Mouse (Mus musculus) heart, embryonic 13.5 days (tissue): ENCODE data around the gene Aqp5. TPM values are rescaled to one million over a fixed set of nuclear protein-coding genes. Genes with fewer than 3 reads are reported as not detected.

Experiments
- ATAC-seq: fragments of 200-750 bp; cut with Nextera tagmentation; 2 replicates; pipeline ENCODE4 v1.8.0; 2017; ENCODE audit warnings: moderate TSS enrichment; ENCODE audit not compliant: insufficient number of reproducible peaks, low FRiP score, low TSS enrichment; ENCODE audit errors: extremely low read depth
- H3K27ac ChIP-seq: fragments of 300-500 bp; sonication (generic); replicated peaks from 2 replicates; pipeline ENCODE4 v1.5.1; 2015; ENCODE audit warnings: moderate library complexity, mild to moderate bottlenecking, inconsistent platforms
- H3K27me3 ChIP-seq: fragments of 300-500 bp; sonication (generic); replicated peaks from 2 replicates; pipeline ENCODE4 v1.6.1; 2015; ENCODE audit warnings: mild to moderate bottlenecking, inconsistent platforms
- H3K36me3 ChIP-seq: fragments of 300-500 bp; sonication (generic); 2 replicates; pipeline ENCODE4 v1.6.1; 2015; ENCODE audit warnings: mild to moderate bottlenecking, inconsistent platforms
- H3K4me1 ChIP-seq: fragments of 300-500 bp; sonication (generic); 2 replicates; pipeline ENCODE4 v1.6.1; 2015; ENCODE audit warnings: inconsistent platforms
- H3K4me2 ChIP-seq: fragments of 300-500 bp; sonication (generic); 2 replicates; pipeline ENCODE4 v1.6.1; 2015; ENCODE audit warnings: inconsistent platforms, mild to moderate bottlenecking, moderate library complexity
- H3K4me3 ChIP-seq: fragments of 300-500 bp; sonication (generic); 2 replicates; pipeline ENCODE4 v1.5.1; 2015; ENCODE audit warnings: moderate library complexity, mild to moderate bottlenecking, inconsistent platforms
- H3K9ac ChIP-seq: fragments of 300-500 bp; sonication (generic); 2 replicates; pipeline ENCODE4 v1.6.1; 2015; ENCODE audit warnings: inconsistent platforms, mild to moderate bottlenecking, moderate library complexity
- H3K9me3 ChIP-seq: fragments of 300-500 bp; sonication (generic); 2 replicates; pipeline ENCODE4 v1.6.1; 2016; ENCODE audit warnings: inconsistent platforms
- WGBS: fragments of 180-500 bp; shearing (Covaris S2); methylation state at CpG from one replicate; pipeline ENCODE4 v1.1.7; 2015; ENCODE audit warnings: mixed read lengths; 5-methylcytosine and 5-hydroxymethylcytosine counted together
- polyA plus RNA-seq: library from polyadenylated mRNA; unstranded; fragments of >200 nt; fragmentation: Nextera tagmentation; extraction: Ambion mirVana; gene quantifications from 2 replicates; pipeline ENCODE4 v1.2.1, GENCODE M21; 2015

Gene Aqp5
- polyA plus RNA-seq, 1 experiment from 2014 or later: 0.67 TPM

GRCm38 (mm10) chr15:99643832-99644231 lies 53.2 kb downstream of the Aqp5 start:
- Histone ChIP-seq H3K9ac (peak overlapping the region; percentile 29; the same call in 1 of the 2 replicates), H3K27ac (no peak overlapping the region), H3K4me3 (no peak overlapping the region), H3K27me3 (no peaks in the 10 kb centered on the region), H3K36me3 (peaks cover 39% of the 10 kb centered on the region), H3K4me2 (no peak overlapping the region), H3K4me1 (peaks cover 58% of the 10 kb centered on the region), H3K9me3 (no peaks in the 10 kb centered on the region)
- WGBS: 75% methylated on average over 10 of the region's 10 CpGs
- no peak for ATAC-seq

Other genes starting within 250 kb of the Aqp5 start
- gene Fmnl3, start 220.3 kb upstream of the Aqp5 start, polyA plus RNA-seq: 12.9 and 13.0 TPM in 2 replicates
- 248 and 251 TPM in 2 replicates for gene Tmbim6, start 197.9 kb upstream of the Aqp5 start, polyA plus RNA-seq
- gene Nckap5l, start 133.0 kb upstream of the Aqp5 start, polyA plus RNA-seq: 6.8 and 7.7 TPM in 2 replicates
- 10.5 and 13.7 TPM in 2 replicates for gene Bcdin3d, start 116.1 kb upstream of the Aqp5 start, polyA plus RNA-seq
- 0.12 and 0.22 TPM in 2 replicates for gene Faim2, start 62.6 kb upstream of the Aqp5 start, polyA plus RNA-seq
- not detected in 2 replicates for gene Aqp2, start 11.7 kb upstream of the Aqp5 start, polyA plus RNA-seq
- gene Aqp6, start 10.6 kb downstream of the Aqp5 start, polyA plus RNA-seq: not detected in 2 replicates
- gene Racgap1, start 60.9 kb downstream of the Aqp5 start, polyA plus RNA-seq: 119 and 125 TPM in 2 replicates
- 1.6 and 1.8 TPM in 2 replicates for gene Asic1, start 79.6 kb downstream of the Aqp5 start, polyA plus RNA-seq
- gene Smarcd1, start 111.3 kb downstream of the Aqp5 start, polyA plus RNA-seq: 22.1 and 22.3 TPM in 2 replicates
- gene Gm17349, start 114.7 kb downstream of the Aqp5 start, polyA plus RNA-seq: not detected in 2 replicates
- 1.3 and 1.8 TPM in 2 replicates for gene Gpd1, start 126.7 kb downstream of the Aqp5 start, polyA plus RNA-seq
- gene Cox14, start 134.8 kb downstream of the Aqp5 start, polyA plus RNA-seq: 155 and 181 TPM in 2 replicates
- 51.6 and 54.7 TPM in 2 replicates for gene Cers5, start 182.1 kb downstream of the Aqp5 start, polyA plus RNA-seq